Mouse (Mus musculus) MEL (cell line): ENCODE results near the gene Ephx1.
"Not testable (repeated sequence)": the region's sequence is repeated elsewhere in the genome, so short reads cannot be mapped to it uniquely, and the experiment has no call there.

Experiments used
- CTCF ChIP-seq, 3 experiments: IDR thresholded peaks in 2 of 3; conservative IDR thresholded peaks in 1 of 3; 2 replicates each; pipeline ENCODE4 v1.5.1; 2011 to 2012; ENCODE audit warnings: low read length in 3 of 3, low read depth in 2 of 3, mild to moderate bottlenecking in 2 of 3, improper control_type of control experiment in 1 of 3, inconsistent platforms in 1 of 3, mixed read lengths in 1 of 3, moderate library complexity in 1 of 3; ENCODE audit not compliant: control insufficient read depth in 1 of 3, insufficient read depth in 1 of 3, poor library complexity in 1 of 3, severe bottlenecking in 1 of 3
- ELF1 ChIP-seq: IDR thresholded peaks from 2 replicates; pipeline ENCODE4 v1.6.1; 2014; ENCODE audit warnings: low read depth, mild to moderate bottlenecking, inconsistent platforms, low read length, improper control_type of control experiment, moderate library complexity
- GATA1 ChIP-seq: IDR thresholded peaks from 2 replicates; pipeline ENCODE4 v1.6.1; 2011; ENCODE audit warnings: low read depth, low read length, improper control_type of control experiment
- RCOR1 ChIP-seq: IDR thresholded peaks from 2 replicates; pipeline ENCODE4 v1.6.1; 2012; ENCODE audit warnings: low read depth, mild to moderate bottlenecking, inconsistent platforms, low read length, improper control_type of control experiment
- TCF12 ChIP-seq: IDR thresholded peaks from 2 replicates; pipeline ENCODE4 v1.6.1; 2014; ENCODE audit warnings: low read depth, mild to moderate bottlenecking, inconsistent platforms, low read length, improper control_type of control experiment, moderate library complexity

DNA sequence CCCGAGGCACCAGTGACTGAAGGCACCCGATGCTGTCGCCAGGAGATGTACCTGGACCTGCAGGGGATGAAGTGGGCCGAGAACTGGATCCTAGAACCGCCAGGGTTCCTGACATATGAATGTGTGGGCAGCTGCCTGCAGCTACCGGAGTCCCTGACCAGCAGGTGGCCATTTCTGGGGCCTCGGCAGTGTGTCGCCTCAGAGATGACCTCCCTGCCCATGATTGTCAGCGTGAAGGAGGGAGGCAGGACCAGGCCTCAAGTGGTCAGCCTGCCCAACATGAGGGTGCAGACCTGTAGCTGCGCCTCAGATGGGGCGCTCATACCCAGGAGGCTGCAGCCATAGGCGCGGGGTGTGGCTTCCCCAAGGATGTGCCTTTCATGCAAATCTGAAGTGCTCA is 83.1 kb downstream of the Ephx1 start:
- TF ChIP-seq TCF12; RCOR1; ELF1; GATA1; CTCF (IDR thresholded peaks at IDR 0.05 in 2 of 3, conservative IDR thresholded peaks at IDR 0.05 in 1 of 3; ENCODE audit: control insufficient read depth in 1 of 3, insufficient read depth in 1 of 3, low read depth in 2 of 3, low read length in 3 of 3, poor library complexity in 1 of 3, severe bottlenecking in 1 of 3): not testable (repeated sequence)
